ENCODE assay signal across 8 mouse cellular contexts in genomic region chr10:59911561-59912198, GRCm38 (mm10). TPM values are rescaled to one million over a fixed set of nuclear protein-coding genes. Genes with fewer than 3 reads are reported as not detected.
DNase-seq lines count a peak whose midpoint lies in the region; ATAC-seq and TF ChIP-seq lines count a peak whose summit lies in the region.

No protein-coding gene starts in this region.

- no peaks in the 10 kb centered on the region for H3K36me3 ChIP-seq in E14TG2a.4 (ENCODE audit: insufficient read depth, low read length)
- no peaks in the 10 kb centered on the region for H3K36me3 ChIP-seq in heart, embryonic 14.5 days (ENCODE audit: control insufficient read depth, insufficient read depth, low read length)
- no peaks in the 10 kb centered on the region for H3K36me3 ChIP-seq in kidney, postnatal 0 days (ENCODE audit: insufficient read depth, low read length)
- H3K36me3 ChIP-seq in midbrain, embryonic 11.5 days (ENCODE audit: control insufficient read depth, insufficient read depth, low read length): no peaks in the 10 kb centered on the region

- H3K27me3 ChIP-seq in E14TG2a.4 (ENCODE audit: insufficient read depth, low read length): peaks cover 29% of the 10 kb centered on the region
- no peaks in the 10 kb centered on the region for H3K27me3 ChIP-seq in heart, embryonic 14.5 days (ENCODE audit: control insufficient read depth, insufficient read depth, low read length)
- no peaks in the 10 kb centered on the region for H3K27me3 ChIP-seq in kidney, postnatal 0 days (ENCODE audit: insufficient read depth, low read length)
- no peaks in the 10 kb centered on the region; the same call in 1 of the 2 replicates for H3K27me3 ChIP-seq in midbrain, embryonic 11.5 days (ENCODE audit: control insufficient read depth, insufficient read depth, low read length)

- H3K4me3 ChIP-seq in E14TG2a.4 (replicated peaks; ENCODE audit: low read length): peak overlapping the region; percentile 70
- no peak overlapping the region for H3K4me3 ChIP-seq in heart, embryonic 14.5 days (ENCODE audit: control insufficient read depth in 1 of 2, insufficient read depth in 1 of 2, low read depth in 1 of 2, low read length in 2 of 2)
- H3K4me3 ChIP-seq in kidney, postnatal 0 days (replicated peaks; ENCODE audit: low read depth, low read length): no peak overlapping the region
- no peak overlapping the region for H3K4me3 ChIP-seq in midbrain, embryonic 11.5 days (ENCODE audit: low read depth, low read length)

- no peaks in the 10 kb centered on the region for H3K9me3 ChIP-seq in E14TG2a.4 (ENCODE audit: low read length)
- no peaks in the 10 kb centered on the region for H3K9me3 ChIP-seq in heart, embryonic 14.5 days (ENCODE audit: control insufficient read depth, low read length)
- no peaks in the 10 kb centered on the region for H3K9me3 ChIP-seq in kidney, postnatal 0 days (replicated peaks; ENCODE audit: low read length)
- no peaks in the 10 kb centered on the region for H3K9me3 ChIP-seq in midbrain, embryonic 11.5 days (ENCODE audit: control insufficient read depth, low read length)

- peak overlapping the region; percentile 50; the same call in 1 of the 2 replicates for H3K9ac ChIP-seq in heart, embryonic 14.5 days (ENCODE audit: low read length)
- 0 out of 2 replicates have a peak overlapping the region, but pooled peaks have one; percentile 9 for H3K9ac ChIP-seq in kidney, postnatal 0 days (ENCODE audit: low read depth, low read length)
- peak overlapping the region; percentile 52 for H3K9ac ChIP-seq in midbrain, embryonic 11.5 days (ENCODE audit: low read length)

- WGBS in heart, embryonic 14.5 days: 10% methylated on average over 25 of the region's 25 CpGs
- 7% methylated on average over 25 of the region's 25 CpGs for WGBS in kidney, postnatal 0 days
- whole genome bisulfite sequencing in midbrain, embryonic 11.5 days: 3% methylated on average over 25 of the region's 25 CpGs

- TF ChIP-seq CTCF in E14TG2a.4 (conservative IDR thresholded peaks at IDR 0.05; ENCODE audit: low read length): no peak
- TF ChIP-seq CTCF in kidney, postnatal 0 days (IDR thresholded peaks at IDR 0.05; ENCODE audit: low read depth): no peak

- peak overlapping the region; percentile 40 for H3K4me2 ChIP-seq in heart, embryonic 14.5 days (ENCODE audit: low read length)
- peak overlapping the region; percentile 32 for H3K4me2 ChIP-seq in kidney, postnatal 0 days (ENCODE audit: low read length)
- H3K4me2 ChIP-seq in midbrain, embryonic 11.5 days: peak overlapping the region; percentile 37

- H3K27ac ChIP-seq in heart, embryonic 14.5 days (replicated peaks in 1 of 2; ENCODE audit: control insufficient read depth in 1 of 2, insufficient read depth in 1 of 2, low read depth in 2 of 2, low read length in 2 of 2): peak overlapping the region in 1 of 2 experiments; percentile 33; a peak in 2 of 4 replicates
- H3K27ac ChIP-seq in kidney, postnatal 0 days: peak overlapping the region; percentile 51
- H3K27ac ChIP-seq in midbrain, embryonic 11.5 days (ENCODE audit: low read depth, low read length): peak overlapping the region; percentile 40; the same call in 1 of the 2 replicates

- ATAC-seq in heart, embryonic 14.5 days (ENCODE audit: insufficient number of reproducible peaks, insufficient read depth, low FRiP score, low read depth): no peak
- peak; percentile 4; the same call in 1 of the 2 replicates for ATAC-seq in kidney, postnatal 0 days (replicated peaks; ENCODE audit: low FRiP score, low read depth)
- peak; percentile 59 for ATAC-seq in midbrain, embryonic 11.5 days (ENCODE audit: low FRiP score)

- DNase-seq in embryo, embryonic 10 days (ENCODE audit: low spot score): peak; percentile 83
- peak; percentile 65 for DNase-seq in kidney, postnatal 0 days (ENCODE audit: low spot score)
- no peak for DNase-seq in midbrain, embryonic 11.5 days (ENCODE audit: low spot score, missing footprints)
- no peak for DNase-seq in right cerebral cortex, postnatal 36 days (ENCODE audit: low spot score in 2 of 2)
- no peak for DNase-seq in right cerebral cortex, postnatal 10 days (ENCODE audit: low spot score in 2 of 2)
- DNase-seq in frontal cortex, postnatal 10 days (ENCODE audit: low spot score in 2 of 2): no peak

- peaks cover 89% of the 10 kb centered on the region for H3K4me1 ChIP-seq in E14TG2a.4 (replicated peaks; ENCODE audit: low read depth, low read length)
- H3K4me1 ChIP-seq in heart, embryonic 14.5 days (ENCODE audit: control insufficient read depth in 2 of 2, insufficient read depth in 2 of 2, low read length in 2 of 2): peaks cover 43 to 64% of the 10 kb centered on the region in 2 experiments
- H3K4me1 ChIP-seq in kidney, postnatal 0 days (replicated peaks; ENCODE audit: insufficient read depth, low read length): peaks cover 35% of the 10 kb centered on the region
- H3K4me1 ChIP-seq in midbrain, embryonic 11.5 days (ENCODE audit: control insufficient read depth, insufficient read depth, low read length): peaks cover 38% of the 10 kb centered on the region

RNA-seq across cellular contexts. Expression of gene Dnajb12, which starts 32.3 kb away (rescaled TPM):
- 26.9 and 28.6 TPM in 2 replicates for polyA plus RNA-seq in heart, embryonic 14.5 days (2014; fragmentation: Nextera tagmentation; extraction: Ambion mirVana)
- polyA plus RNA-seq in kidney, postnatal 0 days (2015; fragmentation: Nextera tagmentation; extraction: Ambion mirVana): 27.9 and 30.2 TPM in 2 replicates
- 21.0 and 22.4 TPM in 2 replicates for polyA plus RNA-seq in midbrain, embryonic 11.5 days (2014; fragmentation: Nextera tagmentation; extraction: Ambion mirVana)

RNA-seq across cellular contexts. Expression of gene Ddit4, which starts 40.0 kb away (rescaled TPM):
- polyA plus RNA-seq in heart, embryonic 14.5 days (2014; fragmentation: Nextera tagmentation; extraction: Ambion mirVana): 0.70 and 2.4 TPM in 2 replicates
- 23.0 and 24.0 TPM in 2 replicates for polyA plus RNA-seq in kidney, postnatal 0 days (2015; fragmentation: Nextera tagmentation; extraction: Ambion mirVana)
- polyA plus RNA-seq in midbrain, embryonic 11.5 days (2014; fragmentation: Nextera tagmentation; extraction: Ambion mirVana): 4.1 and 4.5 TPM in 2 replicates

Comparison
In these comparisons a context has a peak if more than half of its experiments do, and no peak if none do; other contexts are left out.
1. DNase-seq: peak in embryo, embryonic 10 days (single experiment) and kidney, postnatal 0 days (single experiment); none in midbrain, embryonic 11.5 days (single experiment), right cerebral cortex, postnatal 36 days (0 of 2), right cerebral cortex, postnatal 10 days (0 of 2) and frontal cortex, postnatal 10 days (0 of 2).
2. Peak in every context shown above with its lines, with median percentiles within 50 percentile points of each other: H3K4me2 ChIP-seq and H3K9ac ChIP-seq.